Mouse (Mus musculus) urinary bladder, postnatal 14 days (tissue): ENCODE measurements at regions not wholly inside any gene's neighbourhood (a gene's known extent, or its start where the extent isn't known, plus 50 kb on each side); places are given as distances from the start of the nearest gene placed in this dataset.
A peak's percentile ranks its signal among the peaks of the same experiment; 100 is the strongest.

Source experiments
- DNase-seq: peaks from one replicate; pipeline ENCODE4 v3.0.0; 2021; ENCODE audit warnings: low spot score

DNA sequence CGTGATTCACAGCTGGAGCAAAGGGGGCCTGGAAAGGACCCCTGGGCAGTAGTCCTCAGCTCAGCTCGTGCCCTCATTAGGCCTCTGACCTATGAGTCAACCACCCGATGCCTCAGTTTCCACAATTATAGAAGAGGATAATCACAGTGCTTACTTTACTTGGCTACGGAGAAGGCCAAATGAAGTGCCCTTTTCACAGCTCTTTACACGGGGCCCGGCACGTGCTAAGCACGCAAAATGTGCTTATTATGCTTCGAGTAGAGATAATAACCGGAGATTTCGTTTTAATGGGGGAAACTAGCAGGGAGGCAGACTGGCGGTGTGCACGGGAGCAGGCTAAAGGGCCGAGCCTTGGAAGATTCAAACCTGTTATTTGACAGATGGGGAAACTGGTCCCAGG lies 102.4 kb upstream of the Jun start:
- DNase-seq = no peak

DNA sequence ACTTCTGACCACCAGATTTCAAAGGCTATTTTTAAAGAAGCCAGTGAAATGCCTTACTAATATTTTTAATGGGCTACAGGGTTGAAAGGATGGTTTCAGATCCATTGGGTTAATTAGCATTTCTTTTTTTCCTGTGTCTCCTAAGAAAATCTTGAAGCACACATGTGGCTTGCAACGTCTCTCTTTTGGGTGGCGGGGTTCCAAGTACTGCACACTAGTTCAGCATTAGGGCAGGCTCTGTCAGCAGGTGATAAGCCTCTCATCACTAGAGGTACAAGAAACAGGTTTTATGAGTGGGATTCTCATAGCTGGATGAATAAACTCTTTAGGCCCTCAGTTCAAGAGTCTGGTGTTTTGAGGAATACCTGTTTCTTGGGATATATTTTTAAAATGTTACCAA lies 103.2 kb upstream of the Jun start:
- DNase-seq = no peak

DNA sequence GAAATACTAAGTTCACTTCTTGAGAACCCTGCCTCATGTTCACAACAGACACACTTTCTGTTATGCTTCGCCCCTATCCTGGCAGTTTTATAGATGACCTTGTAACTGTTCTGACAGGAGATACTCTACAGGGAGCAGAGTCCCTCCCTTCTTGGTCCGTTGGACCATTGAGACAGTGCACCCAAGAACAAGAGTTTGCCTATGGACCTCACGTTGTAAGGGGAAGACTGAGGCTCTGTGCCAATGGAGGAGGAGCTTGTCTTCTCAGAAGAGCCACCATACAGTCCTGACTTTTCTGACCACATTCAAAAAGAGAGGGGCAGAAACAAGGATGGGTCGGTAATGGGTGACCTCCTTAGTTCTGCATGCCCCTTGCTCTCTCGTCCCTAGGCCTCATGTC lies 103.8 kb upstream of the Jun start:
- no peak for DNase-seq

DNA sequence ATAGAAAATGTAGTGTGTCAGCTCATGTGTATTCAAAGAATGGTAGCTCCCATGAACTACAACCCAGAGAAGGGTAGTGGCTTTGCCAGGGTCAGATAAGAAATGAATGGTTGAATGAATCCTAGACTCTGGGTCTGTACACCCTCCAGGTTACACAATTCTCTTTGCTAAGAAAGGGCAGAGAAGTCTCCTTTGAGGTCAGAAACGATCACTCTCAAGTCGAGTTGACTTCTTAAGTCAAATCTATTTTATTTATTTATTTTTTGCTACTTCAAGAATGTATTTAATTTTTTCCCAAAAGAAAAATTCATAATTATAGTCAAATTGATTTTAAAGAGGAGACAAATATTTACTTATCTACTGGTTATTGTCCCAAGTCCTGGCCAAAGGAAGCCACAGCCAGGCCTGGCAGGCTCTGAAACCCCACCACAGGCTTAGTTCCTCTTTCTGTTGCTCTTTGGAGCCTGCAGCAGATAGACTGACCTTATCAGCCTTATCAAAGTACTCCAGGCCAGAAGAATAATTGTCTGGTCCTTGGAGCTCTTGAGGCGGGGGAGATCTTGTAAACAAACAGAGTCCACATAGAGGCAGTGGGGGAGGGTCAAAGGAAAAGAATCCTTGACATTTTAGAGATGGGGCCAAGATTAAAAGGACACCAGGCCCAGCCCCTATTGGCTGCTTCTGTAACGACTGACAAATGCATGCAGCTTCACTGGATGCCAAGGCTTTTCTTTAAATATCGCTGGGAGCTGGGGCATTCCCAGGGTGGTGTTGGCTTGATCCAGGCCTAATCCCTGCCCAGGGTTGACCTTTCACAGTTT lies 104.6 kb upstream of the Jun start:
- DNase-seq = no peak

DNA sequence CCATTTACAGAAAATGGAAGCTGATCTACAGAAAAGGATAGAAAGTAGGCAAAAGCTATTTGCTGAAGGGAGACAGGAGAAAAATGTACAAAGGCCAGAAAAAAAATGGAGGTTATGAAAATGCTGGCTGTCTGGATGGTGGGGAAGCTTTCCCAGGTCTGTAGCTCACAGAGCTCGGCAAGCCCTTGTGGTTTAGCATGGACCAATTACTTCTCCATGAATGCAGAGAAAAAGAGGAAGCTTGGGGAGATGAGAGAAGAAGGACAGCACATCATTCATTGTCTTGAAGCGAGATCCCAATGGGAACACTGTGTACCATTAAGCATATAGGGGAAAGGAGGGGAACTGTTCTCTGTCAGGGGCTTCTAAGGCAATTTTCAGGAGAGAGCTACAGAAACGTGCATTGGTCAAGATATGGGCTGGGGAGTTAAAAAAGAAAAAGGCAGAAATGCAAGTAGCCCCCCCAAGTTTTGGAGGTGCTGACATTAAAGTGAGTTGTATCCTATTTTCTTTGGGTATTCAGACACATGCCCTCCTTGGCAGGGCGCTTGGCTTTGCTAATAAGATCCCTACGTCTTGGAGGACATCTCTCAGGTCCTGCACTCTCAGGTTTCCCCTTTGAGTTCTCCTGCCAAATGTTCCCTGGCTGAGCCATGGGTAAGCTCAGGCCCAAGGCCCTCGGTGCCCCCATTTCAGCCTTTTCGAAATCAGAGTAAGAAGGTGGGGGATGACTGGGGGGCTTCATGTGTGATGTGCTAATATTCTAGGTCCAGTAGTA lies 105.8 kb upstream of the Jun start:
- no peak for DNase-seq

DNA sequence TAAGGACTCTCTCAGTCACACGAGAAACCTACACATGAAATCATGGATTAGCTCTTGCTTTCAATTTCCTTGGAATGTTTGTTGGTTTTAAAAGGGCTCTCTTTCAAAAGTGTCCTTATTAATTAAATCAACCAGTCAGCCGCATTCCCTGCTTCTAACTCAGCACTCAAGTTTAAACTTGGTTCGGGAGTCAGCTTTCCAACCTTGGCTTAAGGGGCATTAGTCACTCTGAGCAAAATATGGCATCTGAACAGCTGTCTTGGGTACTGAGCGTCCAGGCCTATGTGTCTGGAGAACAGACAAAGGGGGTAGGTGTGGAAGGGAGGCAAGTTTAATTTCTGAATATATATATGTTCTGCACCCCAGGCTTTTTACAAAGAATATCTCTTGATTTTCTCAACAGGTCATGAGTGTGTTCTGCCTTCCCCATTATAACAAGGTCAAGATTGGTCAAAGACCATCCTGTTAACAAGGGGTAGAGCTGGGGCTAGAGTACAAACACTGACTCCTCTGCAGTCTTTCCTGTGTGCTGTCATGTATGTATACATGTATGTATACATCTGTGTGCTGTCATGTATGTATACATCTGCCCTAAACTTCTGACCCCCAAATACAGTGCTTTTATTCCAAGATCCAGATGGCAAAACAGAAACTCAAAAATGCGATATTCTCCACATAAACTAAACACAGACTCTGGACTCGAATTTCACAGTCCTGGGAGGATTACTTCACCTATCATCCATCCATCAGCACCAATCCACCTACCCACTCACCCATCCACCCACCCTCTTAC lies 106.8 kb upstream of the Jun start:
- DNase-seq = no peak

DNA sequence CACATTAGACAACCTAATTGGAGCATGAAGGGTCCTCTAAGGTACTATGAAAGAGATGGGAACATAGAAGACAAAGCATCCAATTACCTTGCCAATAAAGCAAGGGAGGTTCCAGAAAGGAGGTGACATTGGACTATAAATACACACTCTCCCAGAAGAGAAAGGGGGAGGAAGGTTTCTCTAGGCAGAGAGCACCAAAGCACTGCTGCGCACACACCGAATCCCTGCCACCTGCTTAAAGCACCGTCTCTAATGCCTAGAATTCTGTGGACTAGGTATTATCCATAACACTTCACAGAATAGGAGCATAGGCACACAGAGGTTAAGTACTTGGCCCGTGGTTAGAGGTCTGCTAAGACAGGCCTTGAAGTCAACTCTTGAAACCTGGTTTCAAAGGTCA lies 107.8 kb upstream of the Jun start:
- no peak for DNase-seq

DNA sequence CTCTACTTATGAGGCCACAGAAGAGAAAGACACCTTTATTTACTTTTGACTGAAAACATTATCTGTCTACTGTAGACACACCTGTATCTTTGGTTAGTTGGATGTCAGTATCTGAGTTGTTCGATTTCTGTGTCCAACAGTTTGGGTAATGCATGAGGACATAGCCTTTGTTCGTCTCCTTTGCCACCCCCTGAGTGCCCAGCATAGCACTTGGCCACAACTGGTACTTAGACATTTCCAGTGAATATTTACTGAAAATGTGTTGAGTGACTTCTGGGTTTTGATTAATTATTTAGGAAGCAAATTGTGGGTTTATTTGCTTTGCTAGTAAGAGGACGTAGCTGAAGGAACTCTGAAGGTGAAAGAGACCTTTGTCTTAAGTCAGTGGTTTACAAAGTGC lies 108.4 kb upstream of the Jun start:
- DNase-seq = no peak

DNA sequence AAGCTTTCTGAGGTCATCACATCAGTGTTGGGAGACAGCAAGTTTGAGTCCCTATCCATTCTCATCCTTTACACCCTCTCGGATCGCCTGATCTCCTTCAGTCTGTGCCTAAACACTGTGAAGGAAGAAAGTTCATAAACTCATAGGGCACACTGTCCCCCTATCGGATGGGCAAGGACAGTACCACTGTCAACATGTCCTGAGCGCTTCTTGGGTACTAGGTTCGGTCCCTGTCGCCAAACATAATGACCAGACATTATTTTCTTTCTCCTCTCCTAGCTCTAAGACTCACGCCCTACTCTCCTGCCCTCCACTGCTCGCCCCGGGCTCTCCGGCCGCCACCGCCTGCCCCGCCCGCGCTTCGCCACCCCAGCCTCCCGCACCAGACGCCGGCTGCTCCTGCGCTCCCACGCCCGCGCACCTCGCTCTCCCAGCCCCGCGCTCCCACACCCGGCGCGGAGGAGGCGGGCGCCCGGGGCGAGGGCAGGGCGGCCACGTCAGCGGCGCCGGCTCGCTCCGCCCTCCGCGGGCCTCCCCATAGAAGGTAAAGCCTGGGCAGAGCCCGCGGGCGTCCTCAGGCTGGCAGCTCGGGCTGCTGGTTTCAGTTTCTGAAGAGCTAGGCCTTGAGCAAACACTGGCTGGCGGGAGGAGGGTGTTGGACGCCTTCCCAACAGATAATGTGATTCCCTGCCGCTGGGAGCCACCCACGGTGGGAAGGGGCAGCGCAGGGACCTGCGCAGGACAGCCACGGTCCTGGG lies 109.1 kb upstream of the Jun start:
- DNase-seq = peak; percentile 94

DNA sequence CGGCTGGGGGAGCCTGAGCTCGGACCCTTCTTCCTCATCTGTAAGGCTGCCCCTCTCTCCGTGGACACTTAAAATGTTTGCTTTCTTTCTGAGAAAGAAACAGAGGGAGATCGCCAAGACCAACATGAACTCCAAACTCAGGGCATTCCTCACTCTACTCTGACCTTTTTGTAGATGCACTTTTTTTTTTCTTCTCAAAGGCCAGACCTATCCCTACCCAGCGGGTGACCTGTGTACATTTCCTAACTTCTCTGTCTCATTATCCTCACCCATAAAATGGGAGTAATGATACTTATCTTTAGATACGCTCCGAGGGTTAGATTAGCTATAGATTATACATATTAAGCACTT lies 109.6 kb upstream of the Jun start:
- DNase-seq = no peak

DNA sequence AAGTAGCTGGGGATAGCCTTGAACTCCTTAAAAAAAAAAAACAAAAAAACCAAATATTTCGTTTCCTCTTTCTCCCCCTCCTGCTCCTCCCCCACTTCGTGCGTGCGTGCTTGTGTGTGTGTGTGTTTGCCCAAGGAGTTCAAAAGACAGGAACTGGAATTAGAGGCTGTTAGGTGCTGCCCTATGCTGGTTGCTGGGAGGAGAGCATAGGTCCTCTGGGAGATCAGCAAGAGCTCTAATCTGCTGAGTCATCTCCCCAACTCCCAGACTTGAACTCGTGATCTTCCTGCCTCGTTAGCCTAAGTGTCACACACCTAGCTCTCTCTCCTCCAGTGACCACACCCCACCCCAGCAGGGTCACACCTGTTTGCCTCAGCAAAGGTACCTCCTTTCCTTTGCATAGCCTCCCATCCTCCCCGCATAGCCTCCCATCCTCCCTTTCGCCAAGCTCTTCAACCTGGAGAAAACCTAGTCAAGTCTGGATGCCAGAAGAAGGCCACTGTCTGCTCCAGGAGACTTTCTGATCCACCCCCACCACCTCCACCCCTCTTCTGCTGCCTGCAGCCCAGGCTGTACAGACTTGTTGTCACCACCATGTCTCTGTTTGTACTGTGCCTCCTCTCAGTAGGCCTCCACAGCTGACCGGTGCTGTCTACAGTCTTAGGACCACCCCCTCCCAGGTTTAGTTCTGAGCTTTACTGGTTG lies 110.5 kb upstream of the Jun start:
- DNase-seq = no peak

DNA sequence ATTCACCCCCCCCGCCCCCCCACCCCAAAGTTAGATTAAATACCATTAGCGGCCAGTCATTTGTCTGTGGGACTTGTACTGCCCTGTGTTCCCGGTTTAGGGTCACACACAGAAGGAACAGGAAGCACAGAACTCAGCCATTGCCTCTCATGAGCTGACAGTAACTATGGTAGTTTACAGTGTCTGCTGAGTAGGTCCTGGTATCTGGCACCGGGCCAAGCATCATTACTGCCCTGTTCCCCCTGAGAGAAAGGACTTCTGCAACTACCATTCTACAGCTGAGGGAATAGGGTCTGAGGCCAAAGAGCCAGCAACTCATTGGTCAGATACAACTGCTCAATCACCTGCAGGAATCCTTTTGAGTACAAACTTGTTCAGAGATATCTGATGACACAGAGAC lies 111.4 kb upstream of the Jun start:
- no peak for DNase-seq

DNA sequence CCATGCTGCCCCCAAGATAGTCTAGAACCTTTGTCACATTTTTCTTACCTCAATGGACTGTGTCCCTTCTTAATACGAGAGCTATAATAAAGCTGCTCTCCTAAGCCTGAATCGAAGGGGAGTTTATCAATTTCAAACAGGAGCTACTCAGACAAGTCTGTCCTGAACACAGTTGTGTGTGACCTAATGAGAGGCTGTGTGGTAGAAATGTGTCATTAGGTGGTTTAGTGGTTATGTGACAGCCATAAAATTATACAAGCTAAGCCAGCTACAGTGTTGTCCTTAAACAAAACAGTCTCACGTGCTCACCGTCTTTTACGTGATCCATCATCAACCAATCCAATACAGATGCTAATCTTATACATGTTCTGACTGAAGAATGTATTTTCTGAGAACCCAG lies 114.5 kb upstream of the Jun start:
- no peak for DNase-seq

DNA sequence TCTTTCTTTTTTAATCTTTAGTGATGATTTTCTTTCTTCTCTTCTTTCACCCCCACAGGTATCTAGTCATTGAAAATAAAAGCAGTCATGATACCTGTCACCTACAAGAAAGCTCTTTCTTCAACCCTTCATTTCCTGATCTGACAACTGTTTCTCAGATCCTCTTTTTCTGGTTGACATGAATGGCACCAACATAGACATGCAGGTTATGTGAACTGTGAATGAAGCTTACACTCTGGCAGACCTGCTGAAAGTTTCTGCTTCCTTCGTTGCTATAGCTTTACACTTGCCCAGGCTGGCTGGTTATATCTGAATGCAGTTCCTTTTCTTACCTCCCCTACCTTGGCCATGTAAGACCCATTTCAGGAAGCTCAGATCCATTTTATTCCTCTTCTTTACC lies 115.2 kb upstream of the Jun start:
- no peak for DNase-seq

DNA sequence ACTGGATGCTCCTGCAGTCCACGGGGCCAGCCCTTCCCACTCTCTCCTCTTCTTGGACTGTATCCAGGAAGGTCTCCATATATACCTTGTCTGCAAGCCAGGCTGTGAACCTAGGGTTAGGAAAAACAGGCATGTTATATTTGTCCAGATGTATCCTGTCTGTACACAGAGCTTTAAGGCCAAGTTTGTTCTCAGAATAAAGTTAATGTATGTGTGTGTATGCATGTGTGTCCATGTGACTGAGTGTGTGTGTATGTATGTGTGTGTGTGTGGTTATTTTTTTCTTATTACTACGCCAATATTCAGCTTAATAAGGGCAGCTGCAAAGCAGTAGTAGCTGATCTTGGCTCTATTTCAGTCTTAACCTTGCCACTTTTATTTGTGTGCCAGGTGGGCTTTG lies 117.7 kb upstream of the Jun start:
- DNase-seq = no peak

DNA sequence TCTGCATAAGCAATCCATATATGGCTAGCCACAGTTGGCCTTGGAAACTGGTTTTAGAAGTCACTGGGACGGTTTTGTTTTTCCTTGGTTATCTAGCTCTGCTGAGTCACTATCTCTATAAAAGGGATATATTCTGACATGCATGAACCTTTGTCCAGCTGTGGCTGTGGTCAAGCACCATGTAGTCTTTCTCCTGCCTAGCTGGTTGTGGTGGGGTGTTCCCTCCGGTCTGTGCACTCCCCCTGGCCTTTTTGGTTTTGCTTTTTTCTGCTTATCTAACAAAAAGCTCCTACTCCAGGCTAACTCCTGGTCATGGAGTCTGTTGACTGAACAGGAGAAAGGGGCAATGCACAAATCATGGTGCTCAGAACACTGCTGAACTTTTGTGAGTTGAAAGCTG lies 125.7 kb upstream of the Jun start:
- DNase-seq = no peak

DNA sequence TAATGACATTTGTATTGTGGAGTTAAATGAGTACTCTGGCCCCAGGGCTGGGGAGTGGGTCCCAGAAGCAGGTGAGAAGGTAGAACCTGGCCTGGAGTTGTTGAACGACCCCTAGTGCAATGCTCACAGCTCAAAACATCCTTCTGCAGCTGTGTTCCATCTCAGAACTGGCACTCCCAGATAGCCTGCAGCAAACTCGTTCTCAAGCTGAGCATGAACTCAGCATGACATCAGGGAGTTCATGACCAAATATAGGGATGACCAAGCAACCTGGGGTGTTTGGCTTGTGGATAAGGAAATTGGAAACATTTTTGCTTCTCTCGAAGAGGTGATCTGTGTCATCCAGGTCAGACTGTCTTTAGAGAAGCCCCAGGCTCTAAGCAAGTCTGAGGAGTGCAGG lies 126.4 kb upstream of the Jun start:
- DNase-seq = no peak

DNA sequence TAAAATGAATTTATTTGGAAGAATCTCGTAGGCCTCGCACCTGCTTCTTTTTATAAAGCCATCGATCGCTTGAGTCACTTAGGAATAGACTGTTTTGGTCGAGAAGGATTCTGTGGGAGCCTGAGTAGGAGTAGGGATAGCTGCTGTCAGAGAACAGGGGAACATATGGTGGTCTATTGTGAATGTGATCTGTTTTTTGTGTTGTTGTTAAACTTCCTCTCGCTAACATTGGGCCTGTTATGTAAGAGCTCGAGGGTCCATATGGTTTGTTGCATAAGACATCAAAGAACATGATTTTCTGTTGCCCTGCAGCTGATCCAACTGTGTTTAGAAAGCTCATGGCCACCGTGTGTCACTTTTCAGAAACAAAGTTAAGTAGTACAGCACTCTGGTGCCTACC lies 126.9 kb upstream of the Jun start:
- no peak for DNase-seq

DNA sequence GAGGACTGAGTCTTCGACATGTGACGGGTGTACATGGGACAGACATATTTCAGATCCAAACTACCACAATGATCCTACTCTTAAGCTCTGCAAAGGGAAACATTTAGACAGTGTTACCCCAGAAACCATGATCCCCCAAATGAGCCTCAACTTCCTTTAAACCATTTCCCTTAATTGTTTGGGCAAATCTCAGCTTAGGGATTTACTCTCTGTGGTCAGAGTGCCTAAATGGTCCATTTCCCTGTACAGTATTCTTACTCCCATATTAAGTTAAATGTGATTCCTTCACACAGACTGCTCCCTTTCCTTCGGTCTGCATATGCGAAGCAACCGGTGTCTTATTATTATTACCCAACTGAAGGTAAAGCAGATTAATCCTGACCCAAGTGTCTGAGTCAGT lies 128.4 kb upstream of the Jun start:
- DNase-seq = no peak

DNA sequence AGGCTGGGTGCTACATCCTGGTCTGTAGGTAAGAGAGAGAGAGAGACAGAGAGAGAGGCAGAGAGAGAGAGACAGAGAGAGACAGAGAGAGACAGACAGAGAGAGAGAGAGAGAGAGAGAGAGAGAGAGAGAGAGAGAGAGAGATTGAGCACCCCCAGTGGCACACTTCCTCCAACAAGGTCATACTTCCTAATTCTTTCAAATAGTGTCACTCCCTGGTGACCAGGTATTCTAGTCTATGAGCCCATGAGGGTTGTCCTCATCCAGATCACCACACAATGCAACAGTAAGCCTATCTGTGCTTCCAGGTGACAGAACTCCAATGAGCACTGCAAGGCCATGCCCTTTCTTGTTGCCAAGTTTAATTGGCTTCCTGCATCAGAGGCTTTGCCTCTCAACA lies 129.0 kb upstream of the Jun start:
- DNase-seq = no peak

DNA sequence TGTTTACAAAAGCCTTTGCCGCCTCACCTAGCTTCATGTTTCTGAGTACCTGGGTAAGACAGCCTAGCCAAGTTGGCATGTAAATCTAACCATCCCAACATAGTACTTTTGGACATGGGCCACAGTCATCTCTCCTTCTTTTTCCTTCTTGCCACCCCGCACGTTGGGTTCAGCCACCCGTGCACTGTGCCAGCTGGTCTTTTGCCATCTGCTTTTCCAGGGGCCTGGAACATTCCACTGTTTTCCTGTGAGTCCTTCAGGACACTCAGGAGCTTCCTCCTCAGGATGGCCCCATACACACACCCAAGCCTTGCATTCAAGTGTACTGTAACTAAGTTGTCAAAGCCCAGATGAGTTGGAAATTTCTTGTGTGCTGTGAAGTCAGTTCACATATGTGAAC lies 132.2 kb upstream of the Jun start:
- DNase-seq = no peak
